Mouse (Mus musculus): ENCODE measurements around the gene Plpp7. TPM values are rescaled to one million over a fixed set of nuclear protein-coding genes. Genes with fewer than 3 reads are reported as not detected.

Gene Plpp7
- polyA plus RNA-seq, 1 experiment: not detected

GRCm38 (mm10) chr2:32064913-32065312 is 30.4 kb upstream of the Plpp7 start:
- Histone ChIP-seq H3K4me1 (ENCODE audit: control insufficient read depth, insufficient read depth, low read length) (peaks cover 3% of the 10 kb centered on the region; the same call in 1 of the 2 replicates), H3K27ac (ENCODE audit: insufficient read depth, low read depth, low read length) (peak overlapping the region; percentile 28; the same call in 1 of the 2 replicates), H3K4me3 (ENCODE audit: insufficient read depth, low read depth, low read length) (no peak overlapping the region)
- WGBS: 60% methylated on average over 13 of the region's 13 CpGs
- TF ChIP-seq CTCF (IDR thresholded peaks at IDR 0.05; ENCODE audit: insufficient read depth, low read depth, low read length): no peak
- TF ChIP-seq POLR2A (IDR thresholded peaks at IDR 0.05; ENCODE audit: insufficient read depth, low read depth, low read length): no peak

- 85% methylated on average over 5 of the region's 5 CpGs for WGBS
- peaks cover 3% of the 10 kb centered on the region; the same call in 1 of the 2 replicates for H3K4me1 ChIP-seq (ENCODE audit: control insufficient read depth, insufficient read depth, low read length)
- no peak overlapping the region for H3K4me3 ChIP-seq (ENCODE audit: insufficient read depth, low read depth, low read length)
- no peak overlapping the region for H3K27ac ChIP-seq (ENCODE audit: insufficient read depth, low read depth, low read length)
- TF ChIP-seq CTCF (IDR thresholded peaks at IDR 0.05; ENCODE audit: insufficient read depth, low read depth, low read length) (no peak), POLR2A (IDR thresholded peaks at IDR 0.05; ENCODE audit: insufficient read depth, low read depth, low read length) (no peak)
These were observed 29.9 kb upstream of the Plpp7 start for GRCm38 (mm10) chr2:32065371-32065791.

DNA sequence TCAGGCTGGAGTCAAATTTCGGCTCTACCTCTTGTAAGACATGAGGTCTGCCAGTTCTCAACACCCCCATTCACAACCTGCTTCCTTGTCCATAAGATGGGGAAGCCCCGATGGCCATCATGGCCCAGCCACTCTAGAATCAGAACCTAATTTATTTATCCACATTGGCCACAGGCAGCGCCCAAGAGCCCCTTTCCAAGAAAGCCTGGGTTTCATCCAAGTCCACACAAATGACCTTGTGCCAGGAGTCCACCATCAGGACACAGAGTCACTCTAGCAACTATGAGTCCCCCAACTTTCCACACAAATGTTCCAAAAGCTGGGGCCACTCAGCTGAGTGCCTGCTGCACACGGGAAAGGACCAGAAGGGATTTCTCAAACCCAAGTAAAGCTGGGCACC is 29.3 kb upstream of the Plpp7 start:
- TF ChIP-seq POLR2A (IDR thresholded peaks at IDR 0.05; ENCODE audit: insufficient read depth, low read depth, low read length) (no peak), CTCF (IDR thresholded peaks at IDR 0.05; ENCODE audit: insufficient read depth, low read depth, low read length) (no peak)
- peaks cover 3% of the 10 kb centered on the region; the same call in 1 of the 2 replicates for H3K4me1 ChIP-seq (ENCODE audit: control insufficient read depth, insufficient read depth, low read length)
- no peak overlapping the region for H3K4me3 ChIP-seq (ENCODE audit: insufficient read depth, low read depth, low read length)
- H3K27ac ChIP-seq (ENCODE audit: insufficient read depth, low read depth, low read length): no peak overlapping the region
- WGBS: 77% methylated on average over 4 of the region's 4 CpGs

DNA sequence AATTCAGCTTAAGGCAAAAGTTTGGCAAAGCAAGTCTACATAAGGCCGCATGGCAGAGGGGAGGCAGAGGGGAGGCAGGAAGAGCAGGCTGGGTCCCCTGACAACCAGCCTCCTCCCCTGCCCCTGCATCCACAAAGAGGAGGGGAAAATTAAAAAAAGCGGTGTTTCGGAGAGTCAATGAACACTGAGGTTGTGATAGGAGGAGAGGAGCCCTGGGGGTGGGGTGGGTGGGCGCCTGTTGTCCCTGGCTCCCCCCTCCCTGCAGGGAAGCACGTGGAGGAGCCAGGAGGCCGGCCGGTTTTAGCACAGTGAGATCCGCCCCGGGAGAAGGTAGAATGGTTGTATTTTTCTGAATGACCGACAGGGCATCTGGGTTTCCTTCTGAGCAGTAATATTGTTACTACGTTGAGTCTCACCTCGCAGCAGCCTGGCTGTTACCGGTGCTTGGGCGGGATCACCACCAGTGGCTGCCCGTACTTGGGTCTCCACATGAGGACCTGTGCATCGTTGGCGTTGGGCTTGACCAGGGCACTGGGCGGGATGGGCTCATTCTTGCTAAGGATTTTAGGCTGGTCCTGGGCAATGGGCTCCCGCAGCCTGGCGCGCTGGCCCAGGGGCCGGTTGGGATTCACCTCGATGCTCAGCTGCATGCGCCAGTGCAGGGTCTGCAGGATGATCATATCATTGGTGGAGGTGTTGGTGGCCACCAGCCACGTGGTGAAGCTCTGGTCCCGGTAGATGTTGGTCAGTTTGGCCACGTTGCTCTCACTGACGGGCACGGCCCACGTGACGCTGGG is 26.3 kb upstream of the Plpp7 start:
- 60% methylated on average over 31 of the region's 31 CpGs for WGBS
- peaks cover 4% of the 10 kb centered on the region; the same call in 1 of the 2 replicates for H3K4me1 ChIP-seq (ENCODE audit: control insufficient read depth, insufficient read depth, low read length)
- no peak for TF ChIP-seq CTCF (IDR thresholded peaks at IDR 0.05; ENCODE audit: insufficient read depth, low read depth, low read length)
- TF ChIP-seq POLR2A (IDR thresholded peaks at IDR 0.05; ENCODE audit: insufficient read depth, low read depth, low read length): no peak

GRCm38 (mm10) chr2:32070747-32071146 is 24.6 kb upstream of the Plpp7 start:
- Histone ChIP-seq H3K27ac (ENCODE audit: insufficient read depth, low read depth, low read length) (no peak overlapping the region), H3K4me3 (ENCODE audit: insufficient read depth, low read depth, low read length) (no peak overlapping the region), H3K4me1 (ENCODE audit: control insufficient read depth, insufficient read depth, low read length) (peaks cover 11% of the 10 kb centered on the region; the same call in 1 of the 2 replicates)
- TF ChIP-seq POLR2A (IDR thresholded peaks at IDR 0.05; ENCODE audit: insufficient read depth, low read depth, low read length) (no peak), CTCF (IDR thresholded peaks at IDR 0.05; ENCODE audit: insufficient read depth, low read depth, low read length) (no peak)
- WGBS: 95% methylated on average over 10 of the region's 10 CpGs

More for the DNA sequence above, 26.3 kb upstream of the Plpp7 start:
- no peak overlapping the region for H3K4me3 ChIP-seq (ENCODE audit: insufficient read depth, low read depth, low read length)
- H3K27ac ChIP-seq (ENCODE audit: insufficient read depth, low read depth, low read length): no peak overlapping the region

DNA sequence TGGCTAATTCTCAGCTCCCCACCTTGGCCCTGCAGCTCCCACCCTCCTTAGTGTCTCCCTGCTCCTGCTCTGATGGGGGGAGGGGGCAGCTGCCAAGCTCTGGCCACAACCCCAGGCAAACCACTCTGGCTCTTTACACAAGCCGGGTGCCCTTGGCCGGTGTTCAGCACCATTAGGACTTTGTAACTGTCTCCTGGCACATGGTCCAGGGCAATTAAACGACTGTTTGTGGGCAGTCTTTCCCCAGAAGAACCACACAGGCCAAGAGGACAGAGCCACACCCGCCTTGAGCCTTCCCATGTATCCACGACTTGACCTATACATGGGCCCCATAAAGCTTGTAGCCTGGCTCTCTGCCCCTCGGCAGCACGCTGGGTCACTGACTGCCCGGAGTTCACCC is 20.9 kb upstream of the Plpp7 start:
- Histone ChIP-seq H3K4me3 (ENCODE audit: insufficient read depth, low read depth, low read length) (no peak overlapping the region), H3K27ac (ENCODE audit: insufficient read depth, low read depth, low read length) (no peak overlapping the region), H3K4me1 (ENCODE audit: control insufficient read depth, insufficient read depth, low read length) (0 out of 2 replicates have a peak, but pooled peaks cover 7% of the 10 kb centered on the region)
- 54% methylated on average over 8 of the region's 8 CpGs for WGBS
- no peak for TF ChIP-seq CTCF (IDR thresholded peaks at IDR 0.05; ENCODE audit: insufficient read depth, low read depth, low read length)
- no peak for TF ChIP-seq POLR2A (IDR thresholded peaks at IDR 0.05; ENCODE audit: insufficient read depth, low read depth, low read length)

GRCm38 (mm10) chr2:32075368-32075767 is 20.0 kb upstream of the Plpp7 start:
- Histone ChIP-seq H3K4me1 (ENCODE audit: control insufficient read depth, insufficient read depth, low read length) (0 out of 2 replicates have a peak, but pooled peaks cover 7% of the 10 kb centered on the region), H3K27ac (ENCODE audit: insufficient read depth, low read depth, low read length) (no peak overlapping the region), H3K4me3 (ENCODE audit: insufficient read depth, low read depth, low read length) (no peak overlapping the region)
- WGBS: 73% methylated on average over 7 of the region's 7 CpGs
- TF ChIP-seq CTCF (IDR thresholded peaks at IDR 0.05; ENCODE audit: insufficient read depth, low read depth, low read length) (no peak), POLR2A (IDR thresholded peaks at IDR 0.05; ENCODE audit: insufficient read depth, low read depth, low read length) (no peak)

DNA sequence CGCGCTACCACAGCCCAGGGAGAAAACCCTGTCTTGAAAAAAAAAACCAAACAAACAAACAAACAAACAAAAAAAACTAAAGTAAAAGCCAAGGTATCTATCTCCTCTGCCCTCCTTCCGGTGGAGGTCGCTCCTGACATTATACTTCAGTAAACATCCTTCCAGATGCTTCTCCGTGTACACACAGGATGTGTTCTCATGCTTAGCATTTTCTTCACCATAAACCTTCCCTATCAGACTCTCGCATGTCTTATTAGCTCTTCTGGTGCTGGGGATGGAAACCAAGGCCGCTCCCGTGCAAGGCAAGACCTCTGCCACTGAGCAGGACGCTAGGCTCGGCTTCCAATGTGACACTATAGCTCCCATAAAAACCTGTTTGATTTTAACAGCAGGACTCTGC is 17.6 kb upstream of the Plpp7 start:
- H3K4me1 ChIP-seq (ENCODE audit: control insufficient read depth, insufficient read depth, low read length): 0 out of 2 replicates have a peak, but pooled peaks cover 7% of the 10 kb centered on the region
- 92% methylated on average over 10 of the region's 10 CpGs for WGBS
- no peak overlapping the region for H3K4me3 ChIP-seq (ENCODE audit: insufficient read depth, low read depth, low read length)
- TF ChIP-seq POLR2A (IDR thresholded peaks at IDR 0.05; ENCODE audit: insufficient read depth, low read depth, low read length) (no peak), CTCF (IDR thresholded peaks at IDR 0.05; ENCODE audit: insufficient read depth, low read depth, low read length) (no peak)
- no peak overlapping the region for H3K27ac ChIP-seq (ENCODE audit: insufficient read depth, low read depth, low read length)

DNA sequence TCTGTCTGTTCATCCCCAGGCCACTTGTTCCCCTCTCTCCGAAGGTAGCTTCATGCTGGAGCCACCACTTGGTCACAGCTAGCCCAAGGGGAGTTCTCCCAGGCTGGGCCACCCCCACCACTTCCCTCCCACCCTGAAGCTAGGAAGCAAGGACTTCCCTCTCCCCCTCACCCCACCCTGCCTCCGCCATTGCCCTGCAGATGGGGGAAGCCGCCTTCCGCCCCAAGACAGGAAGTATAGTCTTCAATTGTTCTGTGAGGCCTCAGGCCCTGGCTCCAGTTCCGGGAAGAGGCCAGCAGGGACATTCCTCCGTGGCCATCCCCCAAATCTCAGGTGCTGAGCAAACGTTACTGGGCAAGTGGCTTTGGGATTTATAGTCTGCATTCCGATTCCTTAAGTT is 16.8 kb upstream of the Plpp7 start:
- 72% methylated on average over 8 of the region's 8 CpGs for WGBS
- TF ChIP-seq POLR2A (IDR thresholded peaks at IDR 0.05; ENCODE audit: insufficient read depth, low read depth, low read length) (no peak), CTCF (IDR thresholded peaks at IDR 0.05; ENCODE audit: insufficient read depth, low read depth, low read length) (no peak)
- Histone ChIP-seq H3K4me1 (ENCODE audit: control insufficient read depth, insufficient read depth, low read length) (0 out of 2 replicates have a peak, but pooled peaks cover 13% of the 10 kb centered on the region), H3K27ac (ENCODE audit: insufficient read depth, low read depth, low read length) (no peak overlapping the region), H3K4me3 (ENCODE audit: insufficient read depth, low read depth, low read length) (no peak overlapping the region)
